Mouse (Mus musculus): ENCODE results near the gene Nlrp9c.
"Not testable (repeated sequence)": the region's sequence is repeated elsewhere in the genome, so short reads cannot be mapped to it uniquely, and the experiment has no call there.

Gene Nlrp9c

GRCm38 (mm10) chr7:26403600-26403999 lies at the start of gene Nlrp9c:
Gene Nlrp9c, minus strand, starts transcription at chr7:26403700.
- DNase-seq (ENCODE audit: low spot score): not testable (repeated sequence)

- DNase-seq (ENCODE audit: low spot score): no peak
These were observed 31.3 kb upstream of the Nlrp9c start, which contains the start of gene Nlrp4a for GRCm38 (mm10) chr7:26434813-26435212. Gene Nlrp4a, plus strand, starts transcription at chr7:26435113.

- not testable (repeated sequence) for DNase-seq (ENCODE audit: low spot score)
These were observed 11.7 kb downstream of the Nlrp9c start for GRCm38 (mm10) chr7:26391811-26392210.

DNA sequence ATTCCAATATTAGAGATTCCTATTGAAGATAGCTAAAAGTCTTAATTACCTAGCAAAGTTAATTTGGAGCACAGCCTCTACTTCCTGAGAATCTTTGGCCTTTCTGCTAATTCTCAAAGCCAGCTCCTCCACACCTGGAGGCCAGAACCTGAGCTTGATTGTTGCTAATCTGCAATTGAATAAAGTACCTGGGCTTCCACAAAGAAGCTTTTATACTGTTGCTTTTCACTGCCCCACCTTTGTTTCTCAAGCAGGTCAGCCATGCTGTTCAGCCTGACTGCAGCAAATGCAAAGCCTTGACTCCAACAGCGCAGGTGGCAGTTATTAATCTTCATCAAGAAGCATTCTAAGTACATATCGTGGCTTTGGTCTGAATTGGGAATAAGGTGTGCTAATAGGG lies 12.4 kb downstream of the Nlrp9c start:
- DNase-seq (ENCODE audit: low spot score): not testable (repeated sequence)

DNA sequence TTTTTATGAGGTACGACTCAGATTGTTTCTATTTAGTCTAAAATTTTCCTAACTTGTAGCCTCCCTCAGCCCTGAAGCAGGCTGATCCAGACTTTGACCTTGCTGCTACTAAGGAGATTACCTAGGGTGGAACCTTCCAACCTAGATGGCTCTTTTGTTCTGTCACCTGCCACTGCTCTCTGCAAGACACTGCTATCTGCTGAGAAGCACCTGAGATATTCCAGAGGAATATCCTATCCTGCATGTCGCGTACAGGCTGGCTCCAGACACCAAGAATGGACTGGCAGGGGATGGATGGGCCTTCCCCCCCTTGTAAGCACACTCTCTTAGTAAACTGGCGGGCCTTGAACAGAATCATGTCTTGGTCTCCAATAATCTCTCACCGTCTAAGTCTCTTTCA lies 16.8 kb downstream of the Nlrp9c start:
- DNase-seq (ENCODE audit: low spot score): not testable (repeated sequence)

DNA sequence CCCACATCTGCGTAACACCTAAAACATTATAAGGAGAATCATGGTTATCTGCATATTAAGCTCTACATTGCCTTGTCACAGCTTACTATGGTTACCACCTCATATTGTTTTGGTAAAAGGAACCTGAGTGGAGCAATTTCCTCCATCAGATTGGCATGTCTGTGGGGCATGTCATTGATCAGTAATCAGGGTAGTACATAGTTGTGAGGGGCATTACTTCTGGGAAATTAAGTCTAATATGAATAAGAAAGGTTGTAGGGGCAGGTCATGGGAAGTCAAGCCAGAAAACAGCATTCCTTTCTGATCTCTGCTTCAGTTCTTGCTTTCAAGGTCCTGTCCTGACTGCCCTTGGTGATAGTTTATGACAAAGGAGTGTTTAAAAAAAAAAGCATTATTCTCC lies 22.7 kb downstream of the Nlrp9c start:
- no peak for DNase-seq (ENCODE audit: low spot score)

GRCm38 (mm10) chr7:26373221-26373620 lies 30.3 kb downstream of the Nlrp9c start:
- not testable (repeated sequence) for DNase-seq (ENCODE audit: low spot score)

GRCm38 (mm10) chr7:26356719-26357118 lies 46.8 kb downstream of the Nlrp9c start:
- not testable (repeated sequence) for DNase-seq (ENCODE audit: low spot score)

DNA sequence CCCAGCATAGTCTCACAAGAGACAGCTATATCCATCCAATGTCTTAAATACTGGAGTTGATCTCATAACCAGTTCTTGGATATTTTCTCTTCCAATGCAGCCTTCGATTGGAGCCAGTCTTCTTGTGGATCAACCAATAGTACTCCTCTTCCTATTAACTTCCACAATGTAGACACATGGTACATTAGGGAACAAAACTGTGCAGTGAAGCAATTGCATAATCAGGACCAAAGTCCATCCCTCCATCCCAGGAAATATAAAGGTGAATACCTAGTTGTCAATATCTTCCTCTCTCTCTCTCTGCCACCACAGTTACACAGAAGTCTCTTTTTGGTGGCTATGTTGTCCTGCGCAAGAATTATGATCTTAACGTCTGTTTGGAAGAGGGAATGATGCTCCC lies 51.2 kb downstream of the Nlrp9c start:
- not testable (repeated sequence) for DNase-seq (ENCODE audit: low spot score)

- not testable (repeated sequence) for DNase-seq (ENCODE audit: low spot score)
These were observed 53.3 kb downstream of the Nlrp9c start for GRCm38 (mm10) chr7:26350177-26350576.

DNA sequence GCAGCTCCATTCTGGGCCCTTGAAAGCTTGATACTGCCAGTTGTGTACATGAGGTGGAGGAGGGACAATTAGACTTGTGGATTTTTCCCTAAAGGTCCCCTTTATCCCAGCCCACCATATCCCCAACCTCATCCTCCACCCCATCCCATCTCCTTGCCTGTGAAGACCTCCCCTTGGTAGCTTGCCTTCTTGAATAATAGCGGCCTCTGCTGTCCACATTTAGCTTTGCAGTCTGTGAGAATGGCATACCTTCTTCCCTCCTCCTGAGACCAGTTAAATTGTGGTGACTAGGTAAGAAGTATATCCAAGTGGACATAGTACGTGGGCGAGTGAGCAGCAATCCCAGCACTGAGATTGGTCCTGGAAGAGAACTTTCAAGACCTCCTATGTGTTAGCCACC lies 83.1 kb downstream of the Nlrp9c start:
- not testable (repeated sequence) for DNase-seq (ENCODE audit: low spot score)

GRCm38 (mm10) chr7:26315809-26316208 lies 87.7 kb downstream of the Nlrp9c start:
- not testable (repeated sequence) for DNase-seq (ENCODE audit: low spot score)

DNA sequence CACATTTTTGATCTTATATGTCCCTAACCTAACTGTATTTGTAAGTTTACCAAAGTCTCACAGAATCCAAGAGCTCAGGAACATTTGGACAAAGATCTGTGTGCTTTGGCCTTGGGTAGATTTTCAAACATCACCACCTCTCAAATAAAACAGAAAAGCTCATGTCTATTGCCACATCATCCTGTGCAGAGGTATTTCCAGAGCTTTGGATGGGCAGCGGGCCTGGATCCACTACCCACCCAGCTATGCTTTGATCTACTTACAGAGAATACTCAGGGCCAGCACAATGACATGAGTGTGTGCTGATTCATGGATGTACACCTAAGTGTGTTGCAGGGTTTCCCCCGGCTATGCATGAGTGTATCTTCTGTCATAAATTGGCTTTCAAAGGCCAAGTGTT lies 88.3 kb downstream of the Nlrp9c start:
- DNase-seq (ENCODE audit: low spot score): not testable (repeated sequence)

DNA sequence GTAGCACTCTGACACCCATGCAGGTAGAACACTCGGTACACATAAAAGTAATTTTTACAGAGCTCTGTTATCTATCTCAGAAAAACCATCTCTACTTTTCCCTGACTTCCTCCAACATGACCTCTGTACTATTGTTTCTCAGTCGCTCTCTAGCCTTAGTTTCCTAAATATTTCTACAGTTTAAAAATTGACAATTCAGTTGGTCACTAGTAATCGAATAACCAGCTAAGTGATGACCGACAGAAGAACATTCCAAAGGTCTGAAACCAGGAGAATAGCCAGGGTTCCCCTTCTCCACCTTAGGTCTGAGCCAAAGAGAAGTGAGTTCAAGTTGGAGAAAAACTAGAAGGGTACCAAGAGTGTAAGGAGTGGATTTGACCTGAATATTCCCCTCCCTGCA lies 91.7 kb downstream of the Nlrp9c start:
- not testable (repeated sequence) for DNase-seq (ENCODE audit: low spot score)

GRCm38 (mm10) chr7:26306926-26307325 lies 96.6 kb downstream of the Nlrp9c start, which contains the start of gene Cyp2a4:
Gene Cyp2a4, plus strand, starts transcription at chr7:26307169.
- DNase-seq (ENCODE audit: low spot score): not testable (repeated sequence)

DNA sequence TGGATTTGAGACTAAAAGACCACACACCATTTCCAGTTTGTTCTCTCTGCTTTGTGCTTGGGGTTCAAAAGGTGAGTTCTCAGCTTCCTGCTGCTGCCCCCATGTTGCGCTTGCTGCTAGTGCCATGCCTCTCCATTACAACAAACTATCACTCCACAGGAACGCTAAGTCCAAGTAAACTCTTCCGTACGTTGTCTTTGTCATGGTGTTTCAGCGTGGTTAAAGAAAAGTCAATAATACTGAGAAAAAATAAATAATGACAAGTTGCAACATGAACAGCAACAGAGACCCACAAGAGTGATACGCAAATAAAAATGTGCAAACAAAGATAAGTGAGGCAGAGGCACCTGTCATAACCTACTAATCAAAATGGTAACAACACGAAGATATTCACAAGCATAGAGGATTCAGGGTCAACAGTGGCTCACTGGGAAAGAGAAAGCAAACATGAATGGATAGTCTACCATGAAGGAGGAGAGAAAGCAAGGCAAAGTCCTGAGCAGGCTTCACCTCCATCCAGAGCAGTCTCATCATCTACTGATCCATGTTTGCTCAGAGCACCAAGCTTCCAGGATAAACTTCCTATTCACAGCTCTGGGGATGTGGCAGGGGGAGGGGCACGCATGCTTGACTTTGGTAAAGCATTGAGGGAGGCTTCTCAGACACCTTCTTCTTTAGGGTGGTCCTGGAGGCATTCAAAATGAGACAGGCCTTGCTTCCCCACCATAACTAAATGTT lies 99.9 kb downstream of the Nlrp9c start:
- not testable (repeated sequence) for DNase-seq (ENCODE audit: low spot score)

All from left cerebral cortex, adult 11 months (tissue).